Mouse (Mus musculus) heart, embryonic 13.5 days (tissue): ENCODE results near the gene Psen2. TPM values are rescaled to one million over a fixed set of nuclear protein-coding genes. Genes with fewer than 3 reads are reported as not detected.

Experiments used
- ATAC-seq: fragments of 200-750 bp; cut with Nextera tagmentation; 2 replicates; pipeline ENCODE4 v1.8.0; 2017; ENCODE audit warnings: moderate TSS enrichment; ENCODE audit not compliant: insufficient number of reproducible peaks, low FRiP score, low TSS enrichment; ENCODE audit errors: extremely low read depth
- H3K27ac ChIP-seq: fragments of 300-500 bp; sonication (generic); replicated peaks from 2 replicates; pipeline ENCODE4 v1.5.1; 2015; ENCODE audit warnings: moderate library complexity, mild to moderate bottlenecking, inconsistent platforms
- H3K27me3 ChIP-seq: fragments of 300-500 bp; sonication (generic); replicated peaks from 2 replicates; pipeline ENCODE4 v1.6.1; 2015; ENCODE audit warnings: mild to moderate bottlenecking, inconsistent platforms
- H3K36me3 ChIP-seq: fragments of 300-500 bp; sonication (generic); 2 replicates; pipeline ENCODE4 v1.6.1; 2015; ENCODE audit warnings: mild to moderate bottlenecking, inconsistent platforms
- H3K4me1 ChIP-seq: fragments of 300-500 bp; sonication (generic); 2 replicates; pipeline ENCODE4 v1.6.1; 2015; ENCODE audit warnings: inconsistent platforms
- H3K4me2 ChIP-seq: fragments of 300-500 bp; sonication (generic); 2 replicates; pipeline ENCODE4 v1.6.1; 2015; ENCODE audit warnings: inconsistent platforms, mild to moderate bottlenecking, moderate library complexity
- H3K4me3 ChIP-seq: fragments of 300-500 bp; sonication (generic); 2 replicates; pipeline ENCODE4 v1.5.1; 2015; ENCODE audit warnings: moderate library complexity, mild to moderate bottlenecking, inconsistent platforms
- H3K9ac ChIP-seq: fragments of 300-500 bp; sonication (generic); 2 replicates; pipeline ENCODE4 v1.6.1; 2015; ENCODE audit warnings: inconsistent platforms, mild to moderate bottlenecking, moderate library complexity
- H3K9me3 ChIP-seq: fragments of 300-500 bp; sonication (generic); 2 replicates; pipeline ENCODE4 v1.6.1; 2016; ENCODE audit warnings: inconsistent platforms
- WGBS: fragments of 180-500 bp; shearing (Covaris S2); methylation state at CpG from one replicate; pipeline ENCODE4 v1.1.7; 2015; ENCODE audit warnings: mixed read lengths; 5-methylcytosine and 5-hydroxymethylcytosine counted together
- polyA plus RNA-seq: library from polyadenylated mRNA; unstranded; fragments of >200 nt; fragmentation: Nextera tagmentation; extraction: Ambion mirVana; gene quantifications from 2 replicates; pipeline ENCODE4 v1.2.1, GENCODE M21; 2015

Psen2 gene
- polyA plus RNA-seq, 1 experiment from 2014 or later, result 15.8 TPM

DNA sequence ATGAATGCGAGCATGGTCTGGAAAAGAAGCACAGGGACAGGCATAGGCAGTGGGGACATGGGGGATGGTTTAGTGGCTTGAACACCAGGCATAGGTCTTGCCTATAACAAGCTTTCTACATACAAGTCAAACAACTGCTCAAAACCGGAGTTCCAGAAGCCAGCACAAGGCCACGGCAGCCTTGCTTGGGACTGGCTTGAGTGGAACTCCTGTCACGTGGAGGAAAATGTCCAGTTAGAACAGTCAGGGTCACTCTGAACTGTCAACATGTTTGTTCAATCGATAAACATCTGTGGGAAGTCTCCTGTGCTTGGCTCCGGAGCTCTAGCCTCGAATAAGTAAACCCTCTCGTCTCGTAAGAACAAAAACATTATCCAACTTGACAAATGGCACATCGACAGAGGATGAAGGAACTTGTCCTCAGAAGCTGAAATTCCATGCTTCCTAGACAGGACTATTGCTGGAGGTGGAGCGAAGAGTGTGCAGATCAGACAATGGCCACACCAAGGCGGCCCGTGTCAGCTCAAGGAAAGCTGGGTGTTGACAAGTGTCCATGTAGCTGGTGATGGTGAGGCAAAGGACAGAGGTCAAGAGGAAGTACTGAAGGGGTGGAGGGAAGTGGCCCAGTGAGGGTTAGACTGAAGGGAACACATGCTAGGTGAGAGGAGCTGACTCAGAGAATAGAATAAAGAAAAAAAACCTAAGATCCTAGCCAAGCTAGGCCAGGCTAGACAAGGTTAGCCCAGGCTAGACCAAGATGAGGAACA, 17.3 kb downstream of the Psen2 start:
- WGBS, result 52% methylated on average over 13 of the region's 13 CpGs
- no peak overlapping the region for H3K27ac ChIP-seq
- no peak overlapping the region for H3K4me3 ChIP-seq
- no peak overlapping the region for H3K9ac ChIP-seq
- no peak overlapping the region for H3K4me2 ChIP-seq
- ATAC-seq, result no peak
- peaks cover 9% of the 10 kb centered on the region; the same call in 1 of the 2 replicates for H3K36me3 ChIP-seq
- peaks cover 46% of the 10 kb centered on the region for H3K4me1 ChIP-seq
- no peaks in the 10 kb centered on the region for H3K27me3 ChIP-seq
- peaks cover 3% of the 10 kb centered on the region; the same call in 1 of the 2 replicates for H3K9me3 ChIP-seq

DNA sequence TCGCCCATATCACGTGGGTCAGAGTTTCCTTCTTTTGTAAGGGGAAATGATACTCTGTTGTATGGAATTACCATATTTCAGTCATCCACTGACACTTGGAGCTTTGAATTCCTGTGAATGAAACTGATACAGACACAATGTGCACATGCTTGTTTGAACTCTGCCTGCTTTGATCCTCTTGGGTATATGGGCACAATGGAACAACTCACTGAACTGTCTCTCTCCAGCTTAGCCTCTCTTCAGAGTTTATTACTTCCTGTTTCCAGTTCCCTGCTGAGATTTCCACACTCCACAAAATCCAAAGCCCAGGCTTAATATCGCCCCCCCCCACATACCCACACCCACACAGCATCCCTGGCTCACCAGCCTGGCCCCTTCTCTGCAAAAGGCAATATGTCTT, 31.5 kb downstream of the Psen2 start:
- WGBS, result 69% methylated on average over 3 of the region's 3 CpGs
- Histone ChIP-seq H3K4me2 (no peak overlapping the region), H3K4me1 (peaks cover 2% of the 10 kb centered on the region), H3K27me3 (no peaks in the 10 kb centered on the region), H3K9me3 (peaks cover 5% of the 10 kb centered on the region; the same call in 1 of the 2 replicates), H3K9ac (no peak overlapping the region), H3K27ac (no peak overlapping the region), H3K4me3 (no peak overlapping the region), H3K36me3 (peaks cover 26% of the 10 kb centered on the region; the same call in 1 of the 2 replicates)
- ATAC-seq, result no peak

DNA sequence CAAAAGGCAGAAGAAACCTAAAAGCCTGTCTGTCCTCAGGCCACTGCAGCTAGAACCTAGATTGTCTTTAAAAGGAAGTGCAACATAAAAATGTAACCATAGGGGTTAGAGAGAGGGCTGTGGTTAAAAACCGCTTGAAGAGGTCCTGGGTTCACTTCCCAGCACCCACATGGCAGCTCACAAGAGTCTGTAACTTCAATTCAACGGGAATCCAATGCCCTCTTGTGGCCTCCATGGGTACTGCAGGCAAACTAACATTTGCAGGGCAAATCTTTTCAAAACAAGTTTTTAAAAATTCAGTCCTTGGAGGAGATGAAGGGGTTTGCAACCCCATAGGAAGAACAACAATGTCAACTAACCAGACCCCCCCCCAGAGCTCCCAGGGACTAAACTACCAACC, 32.7 kb downstream of the Psen2 start:
- 23% methylated on average over 2 of the region's 2 CpGs for WGBS

DNA sequence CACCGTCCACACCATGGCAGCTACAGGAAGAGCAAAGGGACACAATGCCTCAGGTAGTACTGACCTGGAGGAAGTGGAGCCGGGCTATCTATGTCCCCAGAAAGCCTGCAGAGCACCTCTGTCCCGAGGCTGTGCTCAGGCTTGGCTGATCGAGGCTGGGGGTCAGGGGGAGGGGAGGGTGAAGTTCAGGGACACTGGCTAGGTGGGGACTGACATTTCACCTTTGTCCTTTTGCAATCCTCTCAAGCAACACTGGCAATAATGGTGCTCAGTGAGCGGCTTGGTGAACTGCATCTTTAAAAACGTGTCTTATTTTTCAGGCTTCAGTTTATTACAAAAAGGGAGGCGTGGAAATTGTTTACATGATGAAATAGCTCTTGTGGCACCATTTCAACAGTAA, 33.3 kb downstream of the Psen2 start:
- no peak overlapping the region for H3K4me2 ChIP-seq
- H3K9me3 ChIP-seq, result peaks cover 5% of the 10 kb centered on the region; the same call in 1 of the 2 replicates
- no peaks in the 10 kb centered on the region for H3K27me3 ChIP-seq
- peaks cover 15% of the 10 kb centered on the region for H3K4me1 ChIP-seq
- no peak overlapping the region for H3K27ac ChIP-seq
- no peak overlapping the region for H3K4me3 ChIP-seq
- no peak for ATAC-seq
- peaks cover 24% of the 10 kb centered on the region; the same call in 1 of the 2 replicates for H3K36me3 ChIP-seq
- 83% methylated on average over 7 of the region's 7 CpGs for WGBS
- no peak overlapping the region for H3K9ac ChIP-seq

More for the DNA sequence above, 32.7 kb downstream of the Psen2 start:
- Histone ChIP-seq H3K4me3 (no peak overlapping the region), H3K9me3 (peaks cover 5% of the 10 kb centered on the region; the same call in 1 of the 2 replicates), H3K4me2 (no peak overlapping the region), H3K9ac (no peak overlapping the region), H3K27me3 (no peaks in the 10 kb centered on the region), H3K4me1 (peaks cover 10% of the 10 kb centered on the region), H3K36me3 (peaks cover 24% of the 10 kb centered on the region; the same call in 1 of the 2 replicates), H3K27ac (no peak overlapping the region)
- ATAC-seq, result no peak

DNA sequence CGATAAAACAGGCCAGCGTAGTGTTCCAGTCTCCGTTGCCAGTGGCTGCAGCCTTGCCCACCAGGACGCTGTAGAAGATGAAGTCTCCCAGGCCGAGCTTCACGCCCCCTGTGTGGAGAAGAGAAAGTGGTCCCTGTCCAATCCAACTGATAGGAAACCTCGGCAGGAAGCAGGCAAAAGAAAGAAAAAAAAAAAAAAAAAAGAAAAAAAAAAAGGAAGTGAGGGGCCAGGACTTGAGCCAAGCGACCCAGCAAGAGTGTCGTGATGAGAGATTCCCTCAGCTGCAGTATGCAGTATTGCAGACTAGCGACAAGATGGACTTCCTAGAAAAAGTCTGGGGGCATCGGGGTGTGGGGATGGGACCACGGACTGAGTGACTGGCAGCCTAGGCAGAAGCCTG, 34.4 kb downstream of the Psen2 start:
- WGBS, result 71% methylated on average over 12 of the region's 12 CpGs
- no peaks in the 10 kb centered on the region; the same call in 1 of the 2 replicates for H3K27me3 ChIP-seq
- H3K9me3 ChIP-seq, result peaks cover 5% of the 10 kb centered on the region; the same call in 1 of the 2 replicates
- H3K4me3 ChIP-seq, result no peak overlapping the region
- H3K27ac ChIP-seq, result no peak overlapping the region
- no peak for ATAC-seq
- no peak overlapping the region for H3K9ac ChIP-seq
- peaks cover 15% of the 10 kb centered on the region for H3K4me1 ChIP-seq
- peaks cover 21% of the 10 kb centered on the region; the same call in 1 of the 2 replicates for H3K36me3 ChIP-seq
- no peak overlapping the region for H3K4me2 ChIP-seq

DNA sequence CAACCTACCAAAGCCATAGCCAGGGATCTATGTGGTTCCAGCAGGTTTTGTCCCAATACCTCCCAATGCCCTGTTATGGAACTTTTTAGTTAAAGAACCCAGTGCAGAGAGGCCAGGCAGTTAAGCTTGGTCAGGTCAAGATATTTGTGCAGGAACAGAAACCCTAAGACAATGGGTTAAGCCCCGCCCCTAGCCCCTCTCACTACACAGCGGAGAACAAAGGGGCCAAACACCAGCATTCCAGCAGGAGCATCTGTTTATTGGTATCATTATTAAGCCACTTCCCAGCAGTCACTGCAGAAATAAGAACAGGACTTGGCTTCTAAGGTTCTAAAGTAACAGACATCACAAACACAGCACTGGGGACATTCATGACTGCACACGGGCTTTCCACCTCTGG, 36.5 kb downstream of the Psen2 start:
- Histone ChIP-seq H3K36me3 (peaks cover 16% of the 10 kb centered on the region; the same call in 1 of the 2 replicates), H3K9ac (peak overlapping the region; percentile 76), H3K27me3 (no peaks in the 10 kb centered on the region; the same call in 1 of the 2 replicates), H3K27ac (peak overlapping the region; percentile 66), H3K4me1 (peaks cover 15% of the 10 kb centered on the region), H3K9me3 (peaks cover 5% of the 10 kb centered on the region; the same call in 1 of the 2 replicates), H3K4me2 (peak overlapping the region; percentile 79), H3K4me3 (0 out of 2 replicates have a peak overlapping the region, but pooled peaks have one; percentile 51)
- WGBS, result 78% methylated on average over 3 of the region's 3 CpGs
- ATAC-seq, result no peak

DNA sequence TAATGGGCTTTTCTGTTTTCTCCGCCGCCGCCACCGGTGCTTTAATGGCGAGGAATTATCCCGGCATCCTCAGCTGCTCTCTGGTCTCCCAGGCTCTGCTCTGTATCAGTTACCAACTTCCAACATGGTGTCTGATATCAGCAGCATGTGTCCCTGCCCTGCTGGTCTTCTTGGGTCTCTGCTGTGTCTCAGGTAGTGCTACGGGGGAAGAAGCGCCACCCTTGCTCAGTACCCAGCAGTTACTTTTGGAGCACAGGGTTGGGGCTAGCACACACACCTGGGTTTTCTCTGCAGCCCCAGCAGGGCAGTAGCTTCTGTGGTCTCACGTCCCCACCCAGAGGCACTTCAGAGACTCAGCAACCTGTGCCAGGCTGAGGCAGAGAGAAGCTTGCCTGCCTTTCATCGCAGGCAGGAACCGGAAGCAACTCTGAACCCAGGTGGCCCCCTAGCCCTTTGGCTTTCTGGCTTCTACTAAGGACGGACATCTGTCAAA, 37.0 kb downstream of the Psen2 start:
- 10% methylated on average over 12 of the region's 12 CpGs for WGBS
- peak; percentile 23; the same call in 1 of the 2 replicates for ATAC-seq
- Histone ChIP-seq H3K36me3 (peaks cover 16% of the 10 kb centered on the region; the same call in 1 of the 2 replicates), H3K27me3 (no peaks in the 10 kb centered on the region; the same call in 1 of the 2 replicates), H3K4me3 (peak overlapping the region; percentile 51), H3K9ac (peak overlapping the region; percentile 76), H3K9me3 (peaks cover 5% of the 10 kb centered on the region; the same call in 1 of the 2 replicates), H3K27ac (peak overlapping the region; percentile 66), H3K4me1 (peaks cover 15% of the 10 kb centered on the region), H3K4me2 (peak overlapping the region; percentile 79)

DNA sequence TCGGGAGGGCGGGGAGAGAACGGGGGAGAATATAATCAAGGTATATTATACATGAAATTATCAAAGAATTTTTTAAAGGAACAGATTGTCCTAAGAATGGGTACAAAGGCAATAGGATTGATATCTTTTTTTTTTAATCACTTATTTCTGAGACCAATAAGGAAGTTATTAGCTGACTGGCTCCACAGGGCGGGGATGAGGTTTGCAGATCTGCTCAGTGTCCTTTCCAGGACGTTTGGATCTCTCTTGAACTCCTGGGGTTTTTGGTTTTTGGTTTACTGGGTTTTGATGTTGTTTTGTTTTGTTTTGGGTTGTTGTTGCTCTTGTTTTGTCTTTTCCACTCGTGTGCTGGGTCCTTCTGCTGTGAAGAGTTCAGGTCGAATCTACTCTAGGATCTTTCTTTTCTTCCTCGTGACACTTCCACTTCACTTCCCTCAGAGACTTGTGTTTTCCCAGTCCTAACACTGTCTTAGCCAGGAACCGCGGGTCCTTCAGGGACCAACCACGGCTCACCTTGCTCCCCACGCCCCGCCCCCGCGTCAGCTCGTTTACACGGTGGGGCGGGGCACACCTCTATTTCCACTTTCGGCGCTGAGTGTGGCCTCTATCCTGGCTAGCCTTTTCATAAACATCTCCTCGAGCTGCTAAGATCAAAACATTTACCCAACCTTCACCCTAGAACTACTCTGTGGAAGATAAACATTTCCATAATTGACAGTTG, 37.6 kb downstream of the Psen2 start:
- Histone ChIP-seq H3K4me1 (peaks cover 15% of the 10 kb centered on the region), H3K27ac (peak overlapping the region; percentile 66), H3K9ac (peak overlapping the region; percentile 76), H3K9me3 (peaks cover 5% of the 10 kb centered on the region; the same call in 1 of the 2 replicates), H3K4me2 (peak overlapping the region; percentile 79), H3K27me3 (no peaks in the 10 kb centered on the region; the same call in 1 of the 2 replicates), H3K36me3 (peaks cover 14% of the 10 kb centered on the region; the same call in 1 of the 2 replicates), H3K4me3 (peak overlapping the region; percentile 51)
- ATAC-seq, result peak; percentile 77; the same call in 1 of the 2 replicates
- WGBS, result 12% methylated on average over 21 of the region's 21 CpGs

DNA sequence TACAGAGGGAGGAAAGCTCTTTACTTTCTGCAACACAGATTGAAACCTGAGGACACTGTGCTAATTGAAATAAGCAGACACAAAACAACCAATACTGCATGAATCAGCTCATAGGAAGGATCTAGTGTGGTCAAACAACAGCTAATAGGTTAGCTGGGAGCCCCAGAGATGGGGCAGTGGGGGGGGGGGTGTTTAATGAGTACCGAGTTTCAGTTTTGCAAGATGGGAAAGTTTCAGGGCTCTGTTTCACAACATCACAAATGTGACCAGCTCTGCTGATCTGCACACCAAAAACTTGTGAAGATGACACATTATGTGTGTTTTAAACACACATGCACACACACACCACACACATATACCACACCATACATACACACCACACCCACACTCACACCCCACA, 41.2 kb downstream of the Psen2 start:
- 79% methylated on average over 1 of the region's 1 CpGs for WGBS
- H3K9ac ChIP-seq, result no peak overlapping the region
- peaks cover 1% of the 10 kb centered on the region; the same call in 1 of the 2 replicates for H3K36me3 ChIP-seq
- H3K27me3 ChIP-seq, result no peaks in the 10 kb centered on the region; the same call in 1 of the 2 replicates
- no peak overlapping the region for H3K4me2 ChIP-seq
- H3K4me3 ChIP-seq, result no peak overlapping the region
- H3K4me1 ChIP-seq, result peaks cover 15% of the 10 kb centered on the region
- no peak for ATAC-seq
- H3K27ac ChIP-seq, result no peak overlapping the region
- H3K9me3 ChIP-seq, result no peaks in the 10 kb centered on the region

DNA sequence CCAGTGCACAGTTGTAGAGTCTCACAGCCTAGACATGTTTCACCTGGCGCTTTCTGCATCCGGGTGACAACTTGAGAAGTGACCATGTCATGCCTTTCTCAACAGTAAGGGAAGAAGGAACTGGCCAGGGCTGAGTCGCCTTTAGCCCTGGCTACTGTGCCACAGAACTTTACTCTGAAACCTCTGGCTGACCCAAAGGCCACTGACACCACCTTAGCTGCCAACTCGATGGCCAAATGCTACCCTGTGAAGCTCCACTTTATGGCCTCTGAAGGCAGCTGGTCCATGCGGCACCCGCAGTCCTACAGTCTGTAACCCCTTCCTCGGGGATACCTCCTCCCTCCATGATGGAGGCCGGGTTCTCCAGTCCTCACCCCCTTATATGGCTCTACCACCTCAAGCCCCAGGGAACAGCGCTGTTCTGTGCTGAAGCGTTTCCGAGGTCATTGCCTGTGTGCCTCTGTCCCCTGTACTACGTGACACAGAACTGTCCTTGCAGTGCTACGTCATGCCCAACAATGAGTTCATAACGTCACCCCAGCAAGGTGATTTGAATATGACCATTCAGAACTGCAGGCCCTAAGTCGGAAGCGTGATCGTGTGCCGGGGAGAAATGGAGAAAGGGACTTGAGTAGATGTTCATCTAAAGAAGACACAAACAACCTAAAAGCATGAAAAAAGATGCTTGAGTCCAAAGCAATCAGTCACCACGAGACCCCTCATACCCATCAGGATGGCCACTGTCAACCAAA, 42.3 kb downstream of the Psen2 start:
- no peaks in the 10 kb centered on the region for H3K36me3 ChIP-seq
- ATAC-seq, result no peak
- no peak overlapping the region for H3K4me2 ChIP-seq
- H3K9ac ChIP-seq, result no peak overlapping the region
- H3K4me3 ChIP-seq, result no peak overlapping the region
- H3K27me3 ChIP-seq, result no peaks in the 10 kb centered on the region; the same call in 1 of the 2 replicates
- no peak overlapping the region for H3K27ac ChIP-seq
- H3K9me3 ChIP-seq, result no peaks in the 10 kb centered on the region
- H3K4me1 ChIP-seq, result peaks cover 7% of the 10 kb centered on the region
- WGBS, result 82% methylated on average over 19 of the region's 19 CpGs
